Comparison of ENCODE assay signal across 14 mouse cellular contexts in genomic region chr12:31145032-31145781, GRCm38 (mm10).
A peak's percentile ranks its signal among the peaks of the same experiment; 100 is the strongest.
DNase-seq lines count a peak whose midpoint lies in the region; ATAC-seq and TF ChIP-seq lines count a peak whose summit lies in the region.
"Had no signal": no experiment of that assay in that cellular context is flagged by ENCODE, and none has a peak within 500 bp of the region (broad histone marks: within the 10 kb centered on the region; RNA-seq: fewer than 3 reads in every experiment).

No protein-coding gene starts in this region.

- no peak for DNase-seq in kidney, adult 8-10 months
- no peak for DNase-seq in ES-E14 (ENCODE audit: low read depth, low spot score)
- DNase-seq in T-cell, adult 2 months (ENCODE audit: low spot score), result no peak
- DNase-seq: right cerebral cortex, postnatal 14 days; thymus, postnatal 25 days had no signal

- 67% methylated on average over 3 of the region's 3 CpGs for whole genome bisulfite sequencing in kidney, embryonic 15.5 days
- 55% methylated on average over 3 of the region's 3 CpGs for WGBS in liver, embryonic 12.5 days (ENCODE audit: insufficient replicate concordance)

- no peak overlapping the region for H3K4me3 ChIP-seq in kidney, embryonic 15.5 days (replicated peaks)
- no peak overlapping the region for H3K4me3 ChIP-seq in ES-E14 (ENCODE audit: insufficient read depth in 1 of 2, low read depth in 1 of 2, low read length in 2 of 2, poor library complexity in 1 of 2, severe bottlenecking in 1 of 2)
- no peak overlapping the region for H3K4me3 ChIP-seq in cortical plate, adult 2 months (ENCODE audit: insufficient read depth, low read length)
- H3K4me3 ChIP-seq in liver, embryonic 12.5 days, result no peak overlapping the region
- H3K4me3 ChIP-seq: embryonic facial prominence, embryonic 12.5 days; limb, embryonic 12.5 days; midbrain, embryonic 10.5 days; neural tube, embryonic 13.5 days had no signal

- H3K4me2 ChIP-seq in kidney, embryonic 15.5 days, result no peak overlapping the region
- H3K4me2 ChIP-seq in liver, embryonic 12.5 days, result no peak overlapping the region
- H3K4me2 ChIP-seq: embryonic facial prominence, embryonic 12.5 days; limb, embryonic 12.5 days; neural tube, embryonic 13.5 days had no signal

- no peak for TF ChIP-seq CTCF in cortical plate, adult 2 months (IDR thresholded peaks at IDR 0.05; ENCODE audit: extremely low read depth, insufficient read depth, low read length)

- TF ChIP-seq POLR2A in cortical plate, adult 2 months (IDR thresholded peaks at IDR 0.05; ENCODE audit: extremely low read depth, insufficient read depth, low read length), result no peak

- in situ Hi-C loops in ES-E14 (cut with MboI; ENCODE audit: low sequenced_read_pairs in 2 of 2, unreplicated experiment in 2 of 2), result no loop called here

- no peak; the same call in 1 of the 2 replicates for ATAC-seq in kidney, embryonic 15.5 days (replicated peaks; ENCODE audit: low FRiP score)
- ATAC-seq in liver, embryonic 12.5 days, result 0 out of 2 replicates have a peak, but pooled peaks have one; percentile 51
- ATAC-seq in inflammation-experienced regulatory T-cells, adult 6 months, result no peak
- ATAC-seq: Patski had no signal

- no peak overlapping the region for H3K9ac ChIP-seq in kidney, embryonic 15.5 days
- no peak overlapping the region for H3K9ac ChIP-seq in ES-E14 (ENCODE audit: insufficient read depth, low read depth, low read length, poor library complexity, severe bottlenecking)
- H3K9ac ChIP-seq in liver, embryonic 12.5 days, result no peak overlapping the region
- H3K9ac ChIP-seq: embryonic facial prominence, embryonic 12.5 days; limb, embryonic 12.5 days; neural tube, embryonic 13.5 days had no signal

- H3K4me1 ChIP-seq in kidney, embryonic 15.5 days, result peaks cover 22% of the 10 kb centered on the region
- H3K4me1 ChIP-seq in ES-E14 (ENCODE audit: control insufficient read depth in 2 of 2, insufficient read depth in 2 of 2, low read length in 2 of 2, poor library complexity in 1 of 2), result no peaks in the 10 kb centered on the region
- no peaks in the 10 kb centered on the region; the same call in 1 of the 2 replicates for H3K4me1 ChIP-seq in cortical plate, adult 2 months (ENCODE audit: control insufficient read depth, insufficient read depth, low read length)
- H3K4me1 ChIP-seq in liver, embryonic 12.5 days, result peaks cover 8% of the 10 kb centered on the region; the same call in 1 of the 2 replicates
- H3K4me1 ChIP-seq: limb, embryonic 12.5 days had no signal

- H3K9me3 ChIP-seq in kidney, embryonic 15.5 days (replicated peaks), result no peaks in the 10 kb centered on the region
- H3K9me3 ChIP-seq in ES-E14 (ENCODE audit: control insufficient read depth, insufficient read depth, low read depth, low read length), result no peaks in the 10 kb centered on the region
- no peaks in the 10 kb centered on the region for H3K9me3 ChIP-seq in liver, embryonic 12.5 days (replicated peaks)
- H3K9me3 ChIP-seq: embryonic facial prominence, embryonic 12.5 days; limb, embryonic 12.5 days; midbrain, embryonic 10.5 days; neural tube, embryonic 13.5 days had no signal

- H3K27ac ChIP-seq in kidney, embryonic 15.5 days, result peak overlapping the region; percentile 18; the same call in 1 of the 2 replicates
- H3K27ac ChIP-seq in ES-E14 (ENCODE audit: insufficient read depth, low read depth, low read length, poor library complexity, severe bottlenecking), result no peak overlapping the region
- H3K27ac ChIP-seq in cortical plate, adult 2 months (ENCODE audit: insufficient read depth, low read length), result 0 out of 2 replicates have a peak overlapping the region, but pooled peaks have one; percentile 9
- no peak overlapping the region for H3K27ac ChIP-seq in liver, embryonic 12.5 days
- H3K27ac ChIP-seq: embryonic facial prominence, embryonic 12.5 days; limb, embryonic 12.5 days; midbrain, embryonic 10.5 days; neural tube, embryonic 13.5 days had no signal

- H3K36me3 ChIP-seq in kidney, embryonic 15.5 days, result no peaks in the 10 kb centered on the region
- H3K36me3 ChIP-seq in ES-E14 (ENCODE audit: control insufficient read depth, insufficient read depth, low read length, poor library complexity, severe bottlenecking), result no peaks in the 10 kb centered on the region
- H3K36me3 ChIP-seq in liver, embryonic 12.5 days, result no peaks in the 10 kb centered on the region
- H3K36me3 ChIP-seq: embryonic facial prominence, embryonic 12.5 days; limb, embryonic 12.5 days; midbrain, embryonic 10.5 days; neural tube, embryonic 13.5 days had no signal

- no peaks in the 10 kb centered on the region for H3K27me3 ChIP-seq in kidney, embryonic 15.5 days
- H3K27me3 ChIP-seq in liver, embryonic 12.5 days (replicated peaks), result no peaks in the 10 kb centered on the region
- H3K27me3 ChIP-seq: embryonic facial prominence, embryonic 12.5 days; limb, embryonic 12.5 days; neural tube, embryonic 13.5 days; Patski had no signal

TF ChIP-seq in ES-E14, 5 proteins besides CTCF, POLR2A, EP300 and RAD21:
- TF ChIP-seq ZC3H11A (IDR thresholded peaks at IDR 0.05; ENCODE audit: borderline replicate concordance, low read depth, low read length), result no peak
- peak; percentile 71 for TF ChIP-seq MAFK (IDR thresholded peaks at IDR 0.05; ENCODE audit: insufficient read depth, low read depth, low read length)

Comparison
In these comparisons a context has a peak if more than half of its experiments do, and no peak if none do; other contexts are left out.
1. H3K27ac ChIP-seq: peak in kidney, embryonic 15.5 days (single experiment) and cortical plate, adult 2 months (single experiment); none in ES-E14 (single experiment) and liver, embryonic 12.5 days (single experiment).